Mouse (Mus musculus): ENCODE data around the gene Herc4. TPM values are rescaled to one million over a fixed set of nuclear protein-coding genes. Genes with fewer than 3 reads are reported as not detected.

Gene Herc4
- polyA plus RNA-seq, 1 experiment from 2014 or later, result 34.7 TPM

- DNase-seq (no peak), ATAC-seq (ENCODE audit: low FRiP score, low TSS enrichment) (no peak)
- Histone ChIP-seq H3K27ac (replicated peaks; ENCODE audit: low read depth, low read length) (no peak overlapping the region), H3K9me3 (ENCODE audit: control insufficient read depth, low read length) (no peaks in the 10 kb centered on the region), H3K27me3 (ENCODE audit: control insufficient read depth, insufficient read depth, low read length) (no peaks in the 10 kb centered on the region), H3K36me3 (ENCODE audit: control insufficient read depth, insufficient read depth, low read length) (no peaks in the 10 kb centered on the region), H3K9ac (replicated peaks; ENCODE audit: low read length) (no peak overlapping the region), H3K4me3 (replicated peaks; ENCODE audit: low read depth, low read length) (no peak overlapping the region), H3K4me1 (ENCODE audit: control insufficient read depth, insufficient read depth, low read length) (no peaks in the 10 kb centered on the region), H3K4me2 (ENCODE audit: low read length) (no peak overlapping the region)
- 62% methylated on average over 3 of the region's 5 CpGs for WGBS
Observed at GRCm38 (mm10) chr10:63230854-63231253, 12.8 kb upstream of the Herc4 start.

GRCm38 (mm10) chr10:63231630-63232029, 12.0 kb upstream of the Herc4 start:
- 89% methylated on average over 5 of the region's 5 CpGs for WGBS
- H3K36me3 ChIP-seq (ENCODE audit: control insufficient read depth, insufficient read depth, low read length), result no peaks in the 10 kb centered on the region
- H3K27me3 ChIP-seq (ENCODE audit: control insufficient read depth, insufficient read depth, low read length), result no peaks in the 10 kb centered on the region
- H3K9ac ChIP-seq (replicated peaks; ENCODE audit: low read length), result no peak overlapping the region
- H3K4me2 ChIP-seq (ENCODE audit: low read length), result no peak overlapping the region
- no peaks in the 10 kb centered on the region for H3K4me1 ChIP-seq (ENCODE audit: control insufficient read depth, insufficient read depth, low read length)
- no peaks in the 10 kb centered on the region for H3K9me3 ChIP-seq (ENCODE audit: control insufficient read depth, low read length)
- DNase-seq, result no peak
- ATAC-seq (ENCODE audit: low FRiP score, low TSS enrichment), result no peak
- no peak overlapping the region for H3K27ac ChIP-seq (replicated peaks; ENCODE audit: low read depth, low read length)
- H3K4me3 ChIP-seq (replicated peaks; ENCODE audit: low read depth, low read length), result no peak overlapping the region

GRCm38 (mm10) chr10:63234133-63234532, 9.5 kb upstream of the Herc4 start:
- no peak for DNase-seq
- H3K4me1 ChIP-seq (ENCODE audit: control insufficient read depth, insufficient read depth, low read length), result no peaks in the 10 kb centered on the region
- WGBS, result 91% methylated on average over 5 of the region's 5 CpGs

GRCm38 (mm10) chr10:63235889-63236288, 7.7 kb upstream of the Herc4 start:
- Histone ChIP-seq H3K27me3 (ENCODE audit: control insufficient read depth, insufficient read depth, low read length) (no peaks in the 10 kb centered on the region), H3K4me2 (ENCODE audit: low read length) (no peak overlapping the region), H3K36me3 (ENCODE audit: control insufficient read depth, insufficient read depth, low read length) (no peaks in the 10 kb centered on the region), H3K9ac (replicated peaks; ENCODE audit: low read length) (no peak overlapping the region), H3K4me1 (ENCODE audit: control insufficient read depth, insufficient read depth, low read length) (no peaks in the 10 kb centered on the region), H3K27ac (replicated peaks; ENCODE audit: low read depth, low read length) (no peak overlapping the region), H3K9me3 (ENCODE audit: control insufficient read depth, low read length) (no peaks in the 10 kb centered on the region), H3K4me3 (replicated peaks; ENCODE audit: low read depth, low read length) (no peak overlapping the region)
- ATAC-seq (ENCODE audit: low FRiP score, low TSS enrichment) (no peak), DNase-seq (no peak)
- WGBS, result 80% methylated on average over 8 of the region's 8 CpGs

More at GRCm38 (mm10) chr10:63234133-63234532, 9.5 kb upstream of the Herc4 start:
- H3K27ac ChIP-seq (replicated peaks; ENCODE audit: low read depth, low read length), result no peak overlapping the region
- H3K27me3 ChIP-seq (ENCODE audit: control insufficient read depth, insufficient read depth, low read length), result no peaks in the 10 kb centered on the region
- no peak for ATAC-seq (ENCODE audit: low FRiP score, low TSS enrichment)
- no peak overlapping the region for H3K4me2 ChIP-seq (ENCODE audit: low read length)
- no peaks in the 10 kb centered on the region for H3K9me3 ChIP-seq (ENCODE audit: control insufficient read depth, low read length)
- H3K4me3 ChIP-seq (replicated peaks; ENCODE audit: low read depth, low read length), result no peak overlapping the region
- H3K9ac ChIP-seq (replicated peaks; ENCODE audit: low read length), result no peak overlapping the region
- H3K36me3 ChIP-seq (ENCODE audit: control insufficient read depth, insufficient read depth, low read length), result no peaks in the 10 kb centered on the region

- WGBS, result 94% methylated on average over 6 of the region's 6 CpGs
- Histone ChIP-seq H3K4me3 (replicated peaks; ENCODE audit: low read depth, low read length) (no peak overlapping the region), H3K4me1 (ENCODE audit: control insufficient read depth, insufficient read depth, low read length) (no peaks in the 10 kb centered on the region), H3K36me3 (ENCODE audit: control insufficient read depth, insufficient read depth, low read length) (no peaks in the 10 kb centered on the region), H3K27me3 (ENCODE audit: control insufficient read depth, insufficient read depth, low read length) (no peaks in the 10 kb centered on the region), H3K9ac (replicated peaks; ENCODE audit: low read length) (no peak overlapping the region), H3K27ac (replicated peaks; ENCODE audit: low read depth, low read length) (no peak overlapping the region), H3K9me3 (ENCODE audit: control insufficient read depth, low read length) (no peaks in the 10 kb centered on the region), H3K4me2 (ENCODE audit: low read length) (no peak overlapping the region)
- DNase-seq (no peak), ATAC-seq (ENCODE audit: low FRiP score, low TSS enrichment) (no peak)
Observed at GRCm38 (mm10) chr10:63236663-63237062, 6.9 kb upstream of the Herc4 start.

- no peak for ATAC-seq (ENCODE audit: low FRiP score, low TSS enrichment)
- DNase-seq, result no peak
- Histone ChIP-seq H3K9ac (replicated peaks; ENCODE audit: low read length) (no peak overlapping the region), H3K27ac (replicated peaks; ENCODE audit: low read depth, low read length) (no peak overlapping the region), H3K9me3 (ENCODE audit: control insufficient read depth, low read length) (no peaks in the 10 kb centered on the region), H3K4me3 (replicated peaks; ENCODE audit: low read depth, low read length) (no peak overlapping the region), H3K4me2 (ENCODE audit: low read length) (no peak overlapping the region), H3K4me1 (ENCODE audit: control insufficient read depth, insufficient read depth, low read length) (peaks cover under 1% of the 10 kb centered on the region; the same call in 1 of the 2 replicates), H3K27me3 (ENCODE audit: control insufficient read depth, insufficient read depth, low read length) (no peaks in the 10 kb centered on the region), H3K36me3 (ENCODE audit: control insufficient read depth, insufficient read depth, low read length) (no peaks in the 10 kb centered on the region)
- WGBS, result 63% methylated on average over 2 of the region's 2 CpGs
Observed at GRCm38 (mm10) chr10:63237206-63237605, 6.4 kb upstream of the Herc4 start.

GRCm38 (mm10) chr10:63238090-63238489, 5.5 kb upstream of the Herc4 start:
- Histone ChIP-seq H3K27me3 (ENCODE audit: control insufficient read depth, insufficient read depth, low read length) (no peaks in the 10 kb centered on the region), H3K9ac (replicated peaks; ENCODE audit: low read length) (no peak overlapping the region), H3K36me3 (ENCODE audit: control insufficient read depth, insufficient read depth, low read length) (no peaks in the 10 kb centered on the region), H3K4me2 (ENCODE audit: low read length) (no peak overlapping the region), H3K27ac (replicated peaks; ENCODE audit: low read depth, low read length) (no peak overlapping the region), H3K4me1 (ENCODE audit: control insufficient read depth, insufficient read depth, low read length) (peaks cover 9% of the 10 kb centered on the region), H3K4me3 (replicated peaks; ENCODE audit: low read depth, low read length) (no peak overlapping the region), H3K9me3 (ENCODE audit: control insufficient read depth, low read length) (no peaks in the 10 kb centered on the region)
- WGBS, result 81% methylated on average over 4 of the region's 4 CpGs
- no peak for ATAC-seq (ENCODE audit: low FRiP score, low TSS enrichment)
- no peak for DNase-seq

- ATAC-seq (ENCODE audit: low FRiP score, low TSS enrichment), result no peak
- H3K4me1 ChIP-seq (ENCODE audit: control insufficient read depth, insufficient read depth, low read length), result peaks cover 13% of the 10 kb centered on the region
- no peak overlapping the region for H3K4me2 ChIP-seq (ENCODE audit: low read length)
- no peak overlapping the region for H3K4me3 ChIP-seq (replicated peaks; ENCODE audit: low read depth, low read length)
- no peaks in the 10 kb centered on the region for H3K36me3 ChIP-seq (ENCODE audit: control insufficient read depth, insufficient read depth, low read length)
- no peaks in the 10 kb centered on the region for H3K9me3 ChIP-seq (ENCODE audit: control insufficient read depth, low read length)
- WGBS, result 90% methylated on average over 2 of the region's 2 CpGs
- no peak overlapping the region for H3K27ac ChIP-seq (replicated peaks; ENCODE audit: low read depth, low read length)
- no peak overlapping the region for H3K9ac ChIP-seq (replicated peaks; ENCODE audit: low read length)
- no peak for DNase-seq
- H3K27me3 ChIP-seq (ENCODE audit: control insufficient read depth, insufficient read depth, low read length), result no peaks in the 10 kb centered on the region
Observed at GRCm38 (mm10) chr10:63239848-63240247, 3.8 kb upstream of the Herc4 start.

- Histone ChIP-seq H3K4me2 (ENCODE audit: low read length) (no peak overlapping the region), H3K9me3 (ENCODE audit: control insufficient read depth, low read length) (no peaks in the 10 kb centered on the region), H3K4me3 (replicated peaks; ENCODE audit: low read depth, low read length) (no peak overlapping the region), H3K27me3 (ENCODE audit: control insufficient read depth, insufficient read depth, low read length) (no peaks in the 10 kb centered on the region), H3K4me1 (ENCODE audit: control insufficient read depth, insufficient read depth, low read length) (peaks cover 21% of the 10 kb centered on the region), H3K27ac (replicated peaks; ENCODE audit: low read depth, low read length) (no peak overlapping the region), H3K36me3 (ENCODE audit: control insufficient read depth, insufficient read depth, low read length) (no peaks in the 10 kb centered on the region), H3K9ac (replicated peaks; ENCODE audit: low read length) (no peak overlapping the region)
- DNase-seq (no peak), ATAC-seq (ENCODE audit: low FRiP score, low TSS enrichment) (no peak)
- 84% methylated on average over 2 of the region's 2 CpGs for WGBS
Observed at GRCm38 (mm10) chr10:63240868-63241271, 2.7 kb upstream of the Herc4 start.

All from midbrain, embryonic 14.5 days (tissue).